Mouse (Mus musculus) heart, embryonic 14.5 days (tissue): ENCODE measurements around the gene Ctnnd2. TPM values are rescaled to one million over a fixed set of nuclear protein-coding genes. Genes with fewer than 3 reads are reported as not detected.

Source experiments
- ATAC-seq: fragments of 200-750 bp; cut with Nextera tagmentation; 2 replicates; pipeline ENCODE4 v1.8.0; 2017; ENCODE audit warnings: low read depth, moderate TSS enrichment; ENCODE audit not compliant: insufficient number of reproducible peaks, insufficient read depth, low FRiP score
- H3K27ac ChIP-seq, 2 experiments: fragments of 200-500 bp in 1 of 2; fragments of 300-500 bp in 1 of 2; sonication (generic) in 1 of 2; replicated peaks in 1 of 2; 2 replicates each; pipeline ENCODE4 v1.5.1; 2012 to 2014; ENCODE audit warnings: low read depth in 2 of 2, low read length in 2 of 2, control low read depth in 1 of 2, mild to moderate bottlenecking in 1 of 2, mixed read lengths in 1 of 2; ENCODE audit not compliant: control insufficient read depth in 1 of 2, insufficient read depth in 1 of 2
- H3K27me3 ChIP-seq: fragments of 300-500 bp; sonication (generic); 2 replicates; pipeline ENCODE4 v1.6.1; 2014; ENCODE audit warnings: mild to moderate bottlenecking, low read length, control low read depth; ENCODE audit not compliant: control insufficient read depth, insufficient read depth
- H3K36me3 ChIP-seq: fragments of 300-500 bp; sonication (generic); 2 replicates; pipeline ENCODE4 v1.6.1; 2014; ENCODE audit warnings: mild to moderate bottlenecking, control low read depth, low read length, mixed read lengths; ENCODE audit not compliant: control insufficient read depth, insufficient read depth
- H3K4me1 ChIP-seq, 2 experiments: fragments of 200-500 bp in 1 of 2; fragments of 300-500 bp in 1 of 2; sonication (generic) in 1 of 2; 2 replicates each; pipeline ENCODE4 v1.6.1; 2012 to 2014; ENCODE audit warnings: low read length in 2 of 2, control low read depth in 1 of 2, mixed read lengths in 1 of 2; ENCODE audit not compliant: control insufficient read depth in 2 of 2, insufficient read depth in 2 of 2
- H3K4me2 ChIP-seq: fragments of 300-500 bp; sonication (generic); 2 replicates; pipeline ENCODE4 v1.6.1; 2014; ENCODE audit warnings: mild to moderate bottlenecking, low read length
- H3K4me3 ChIP-seq, 2 experiments: fragments of 200-500 bp in 1 of 2; fragments of 300-500 bp in 1 of 2; sonication (generic) in 1 of 2; 2 replicates each; pipeline ENCODE4 v1.5.1; 2012 to 2014; ENCODE audit warnings: low read length in 2 of 2, mild to moderate bottlenecking in 2 of 2, control low read depth in 1 of 2, low read depth in 1 of 2, moderate library complexity in 1 of 2; ENCODE audit not compliant: control insufficient read depth in 1 of 2, insufficient read depth in 1 of 2
- H3K9ac ChIP-seq: fragments of 300-500 bp; sonication (generic); 2 replicates; pipeline ENCODE4 v1.6.1; 2014; ENCODE audit warnings: mild to moderate bottlenecking, low read length
- H3K9me3 ChIP-seq: fragments of 300-500 bp; sonication (generic); 2 replicates; pipeline ENCODE4 v1.6.1; 2016; ENCODE audit warnings: low read length, control low read depth; ENCODE audit not compliant: control insufficient read depth
- WGBS: fragments of 180-500 bp; shearing (Covaris S2); extraction: QIAGEN DNeasy Blood & Tissue Kit; methylation state at CpG from one replicate; pipeline ENCODE4 v1.1.7; 2014; 5-methylcytosine and 5-hydroxymethylcytosine counted together
- polyA plus RNA-seq: library from polyadenylated mRNA; unstranded; fragments of >200 nt; fragmentation: Nextera tagmentation; extraction: Ambion mirVana; gene quantifications from 2 replicates; pipeline ENCODE4 v1.2.1, GENCODE M21; 2014

Ctnnd2 gene
- polyA plus RNA-seq, 1 experiment from 2014 or later = 0.61 TPM

GRCm38 (mm10) chr15:30655433-30655832, 483.0 kb downstream of the Ctnnd2 start:
- H3K4me1 ChIP-seq = no peaks in the 10 kb centered on the region
- H3K9ac ChIP-seq = no peak overlapping the region
- H3K36me3 ChIP-seq = no peaks in the 10 kb centered on the region
- no peak overlapping the region for H3K4me3 ChIP-seq
- no peaks in the 10 kb centered on the region for H3K9me3 ChIP-seq
- ATAC-seq = no peak
- no peaks in the 10 kb centered on the region for H3K27me3 ChIP-seq
- 73% methylated on average over 9 of the region's 9 CpGs for WGBS
- no peak overlapping the region for H3K4me2 ChIP-seq
- no peak overlapping the region for H3K27ac ChIP-seq

DNA sequence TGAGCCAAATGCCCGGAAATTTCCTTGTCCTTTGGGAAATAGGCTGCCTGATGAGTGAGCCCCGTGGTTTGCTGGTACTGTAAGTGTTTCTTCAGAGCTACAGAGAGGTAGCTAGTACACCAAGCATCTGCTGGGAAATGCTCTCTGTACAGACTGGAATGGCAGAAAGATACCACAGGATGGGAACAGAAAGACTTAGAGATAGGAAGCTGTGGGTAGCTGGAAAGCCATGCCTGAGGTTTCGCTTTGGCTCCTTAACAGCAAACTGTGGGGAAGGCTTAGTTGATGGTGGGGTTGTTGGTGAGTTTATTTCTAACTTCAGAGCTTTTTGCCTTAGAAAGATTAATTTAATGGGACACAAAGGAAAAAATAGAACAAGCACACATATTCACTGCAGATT, 485.2 kb downstream of the Ctnnd2 start:
- 78% methylated on average over 3 of the region's 3 CpGs for WGBS
- no peak for ATAC-seq
- H3K4me3 ChIP-seq = no peak overlapping the region
- H3K27me3 ChIP-seq = no peaks in the 10 kb centered on the region
- no peaks in the 10 kb centered on the region for H3K36me3 ChIP-seq
- no peaks in the 10 kb centered on the region; a peak in 1 of 4 replicates for H3K4me1 ChIP-seq
- no peaks in the 10 kb centered on the region for H3K9me3 ChIP-seq
- H3K4me2 ChIP-seq = no peak overlapping the region
- H3K9ac ChIP-seq = no peak overlapping the region
- H3K27ac ChIP-seq = no peak overlapping the region

DNA sequence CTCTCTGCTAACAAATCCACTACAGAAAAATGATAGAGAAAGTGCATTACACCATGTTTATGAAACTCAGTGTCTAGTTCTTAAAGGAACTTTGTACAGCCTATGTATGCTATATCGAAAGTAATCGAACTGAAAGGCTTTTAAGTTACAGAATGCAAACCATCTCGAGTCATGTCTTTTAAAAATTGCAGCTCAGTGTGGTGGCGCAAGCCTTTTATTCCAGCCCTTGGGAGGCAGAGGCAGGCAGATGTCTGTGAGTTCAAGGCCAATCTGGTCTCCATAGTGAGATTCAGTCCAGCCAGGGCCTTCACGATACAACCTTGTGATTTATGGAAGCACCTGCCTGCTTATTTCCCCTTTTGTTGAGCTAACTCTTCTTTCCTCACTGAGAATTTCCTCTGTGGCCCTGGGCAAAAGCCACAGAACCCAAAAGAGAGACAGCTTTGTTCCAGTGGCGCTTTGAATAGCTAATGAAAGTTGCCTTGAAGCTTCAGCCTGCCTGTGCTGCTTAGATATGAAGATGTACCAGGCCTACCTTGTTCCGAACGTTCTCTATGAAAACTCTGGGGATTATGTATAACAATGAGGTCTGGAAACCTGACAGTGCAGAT, 488.3 kb downstream of the Ctnnd2 start:
- no peaks in the 10 kb centered on the region; a peak in 1 of 4 replicates for H3K4me1 ChIP-seq
- H3K4me3 ChIP-seq = no peak overlapping the region
- no peak overlapping the region for H3K4me2 ChIP-seq
- H3K27ac ChIP-seq = no peak overlapping the region
- no peaks in the 10 kb centered on the region for H3K9me3 ChIP-seq
- no peak for ATAC-seq
- H3K36me3 ChIP-seq = no peaks in the 10 kb centered on the region
- H3K9ac ChIP-seq = no peak overlapping the region
- H3K27me3 ChIP-seq = no peaks in the 10 kb centered on the region
- 85% methylated on average over 8 of the region's 8 CpGs for WGBS

- H3K9ac ChIP-seq = no peak overlapping the region
- H3K36me3 ChIP-seq = no peaks in the 10 kb centered on the region
- no peaks in the 10 kb centered on the region; a peak in 1 of 4 replicates for H3K4me1 ChIP-seq
- WGBS = 53% methylated on average over 6 of the region's 6 CpGs
- H3K27ac ChIP-seq = no peak overlapping the region
- H3K9me3 ChIP-seq = no peaks in the 10 kb centered on the region
- no peak overlapping the region for H3K4me3 ChIP-seq
- H3K27me3 ChIP-seq = no peaks in the 10 kb centered on the region
- no peak overlapping the region for H3K4me2 ChIP-seq
- ATAC-seq = no peak
Observed at GRCm38 (mm10) chr15:30661689-30662422, 489.5 kb downstream of the Ctnnd2 start.

- H3K4me2 ChIP-seq = no peak overlapping the region
- H3K9ac ChIP-seq = no peak overlapping the region
- H3K27ac ChIP-seq = no peak overlapping the region
- H3K4me1 ChIP-seq = no peaks in the 10 kb centered on the region
- H3K9me3 ChIP-seq = no peaks in the 10 kb centered on the region
- H3K36me3 ChIP-seq = no peaks in the 10 kb centered on the region
- no peak overlapping the region for H3K4me3 ChIP-seq
- ATAC-seq = no peak
- H3K27me3 ChIP-seq = no peaks in the 10 kb centered on the region
- whole genome bisulfite sequencing = 78% methylated on average over 7 of the region's 7 CpGs
Observed at GRCm38 (mm10) chr15:30667819-30668587, 495.6 kb downstream of the Ctnnd2 start.

- no peak overlapping the region for H3K4me3 ChIP-seq
- H3K4me1 ChIP-seq = no peaks in the 10 kb centered on the region
- H3K4me2 ChIP-seq = no peak overlapping the region
- ATAC-seq = no peak
- no peaks in the 10 kb centered on the region for H3K27me3 ChIP-seq
- H3K27ac ChIP-seq = no peak overlapping the region
- H3K9ac ChIP-seq = no peak overlapping the region
- no peaks in the 10 kb centered on the region for H3K9me3 ChIP-seq
- no peaks in the 10 kb centered on the region for H3K36me3 ChIP-seq
- 62% methylated on average over 4 of the region's 4 CpGs for WGBS
Observed at GRCm38 (mm10) chr15:30681939-30682338, 509.5 kb downstream of the Ctnnd2 start.

GRCm38 (mm10) chr15:30682360-30683119, 510.1 kb downstream of the Ctnnd2 start:
- Histone ChIP-seq H3K36me3 (no peaks in the 10 kb centered on the region), H3K4me2 (no peak overlapping the region), H3K9me3 (no peaks in the 10 kb centered on the region), H3K4me1 (no peaks in the 10 kb centered on the region), H3K27ac (no peak overlapping the region), H3K4me3 (no peak overlapping the region), H3K9ac (no peak overlapping the region), H3K27me3 (no peaks in the 10 kb centered on the region)
- no peak for ATAC-seq
- WGBS = 77% methylated on average over 14 of the region's 14 CpGs
